Mouse (Mus musculus) forebrain, embryonic 15.5 days (tissue): ENCODE results near the gene Mcl1. TPM values are rescaled to one million over a fixed set of nuclear protein-coding genes. Genes with fewer than 3 reads are reported as not detected.
"Not testable (repeated sequence)": the region's sequence is repeated elsewhere in the genome, so short reads cannot be mapped to it uniquely, and the experiment has no call there.

ENCODE experiments used
- ATAC-seq: fragments of 200-750 bp; cut with Nextera tagmentation; replicated peaks from 2 replicates; pipeline ENCODE4 v1.8.0; 2017; ENCODE audit warnings: mild to moderate bottlenecking, moderate TSS enrichment, moderate library complexity
- H3K27ac ChIP-seq: fragments of 300-500 bp; sonication (generic); replicated peaks from 2 replicates; pipeline ENCODE4 v1.5.1; 2015; ENCODE audit warnings: mild to moderate bottlenecking, inconsistent platforms
- H3K27me3 ChIP-seq: fragments of 300-500 bp; sonication (generic); 2 replicates; pipeline ENCODE4 v1.6.1; 2015; ENCODE audit warnings: inconsistent platforms
- H3K36me3 ChIP-seq: fragments of 300-500 bp; sonication (generic); 2 replicates; pipeline ENCODE4 v1.6.1; 2015; ENCODE audit warnings: mild to moderate bottlenecking, inconsistent platforms
- H3K4me1 ChIP-seq: fragments of 300-500 bp; sonication (generic); 2 replicates; pipeline ENCODE4 v1.6.1; 2015; ENCODE audit warnings: inconsistent platforms
- H3K4me2 ChIP-seq: fragments of 300-500 bp; sonication (generic); replicated peaks from 2 replicates; pipeline ENCODE4 v1.6.1; 2015; ENCODE audit warnings: mild to moderate bottlenecking, inconsistent platforms
- H3K4me3 ChIP-seq: fragments of 300-500 bp; sonication (generic); 2 replicates; pipeline ENCODE4 v1.5.1; 2015; ENCODE audit warnings: mild to moderate bottlenecking, inconsistent platforms
- H3K9ac ChIP-seq: fragments of 300-500 bp; sonication (generic); replicated peaks from 2 replicates; pipeline ENCODE4 v1.6.1; 2015; ENCODE audit warnings: mild to moderate bottlenecking, inconsistent platforms
- H3K9me3 ChIP-seq: fragments of 300-500 bp; sonication (generic); 2 replicates; pipeline ENCODE4 v1.6.1; 2016; ENCODE audit warnings: inconsistent platforms
- WGBS: fragments of 180-500 bp; shearing (Covaris S2); methylation state at CpG from one replicate; pipeline ENCODE4 v1.1.7; 2015; ENCODE audit warnings: mixed read lengths; 5-methylcytosine and 5-hydroxymethylcytosine counted together
- polyA plus RNA-seq: library from polyadenylated mRNA; unstranded; fragments of >200 nt; fragmentation: Nextera tagmentation; extraction: Ambion mirVana; gene quantifications from 2 replicates; pipeline ENCODE4 v1.2.1, GENCODE M21; 2015

Gene Mcl1
- polyA plus RNA-seq, 1 experiment from 2014 or later: 52.4 TPM

GRCm38 (mm10) chr3:95662724-95663449 lies 4.3 kb downstream of the Mcl1 start:
- Histone ChIP-seq H3K9ac (no peak overlapping the region), H3K9me3 (no peaks in the 10 kb centered on the region), H3K27ac (no peak overlapping the region), H3K4me3 (no peak overlapping the region), H3K4me2 (no peak overlapping the region), H3K36me3 (peaks cover 36% of the 10 kb centered on the region), H3K4me1 (peaks cover 60% of the 10 kb centered on the region), H3K27me3 (no peaks in the 10 kb centered on the region)
- 86% methylated on average over 7 of the region's 7 CpGs for WGBS
- ATAC-seq: no peak

- no peak overlapping the region for H3K4me3 ChIP-seq
- peaks cover 36% of the 10 kb centered on the region for H3K36me3 ChIP-seq
- 90% methylated on average over 2 of the region's 2 CpGs for WGBS
- ATAC-seq: no peak
- no peaks in the 10 kb centered on the region for H3K27me3 ChIP-seq
- H3K27ac ChIP-seq: no peak overlapping the region
- no peak overlapping the region for H3K4me2 ChIP-seq
- H3K4me1 ChIP-seq: peaks cover 65% of the 10 kb centered on the region
- H3K9me3 ChIP-seq: no peaks in the 10 kb centered on the region
- no peak overlapping the region for H3K9ac ChIP-seq
Measured at GRCm38 (mm10) chr3:95663486-95663885, 4.9 kb downstream of the Mcl1 start.

GRCm38 (mm10) chr3:95663969-95664608 lies 5.5 kb downstream of the Mcl1 start:
- 94% methylated on average over 3 of the region's 3 CpGs for WGBS
- Histone ChIP-seq H3K27ac (no peak overlapping the region), H3K4me3 (no peak overlapping the region), H3K4me1 (peaks cover 68% of the 10 kb centered on the region), H3K36me3 (peaks cover 36% of the 10 kb centered on the region), H3K4me2 (no peak overlapping the region), H3K9ac (no peak overlapping the region), H3K27me3 (no peaks in the 10 kb centered on the region), H3K9me3 (no peaks in the 10 kb centered on the region)
- no peak for ATAC-seq

- no peak overlapping the region for H3K4me3 ChIP-seq
- no peaks in the 10 kb centered on the region for H3K27me3 ChIP-seq
- H3K9me3 ChIP-seq: no peaks in the 10 kb centered on the region
- 93% methylated on average over 4 of the region's 4 CpGs for WGBS
- ATAC-seq: no peak
- H3K36me3 ChIP-seq: peaks cover 39% of the 10 kb centered on the region
- no peak overlapping the region for H3K9ac ChIP-seq
- peaks cover 68% of the 10 kb centered on the region for H3K4me1 ChIP-seq
- H3K27ac ChIP-seq: no peak overlapping the region
- no peak overlapping the region for H3K4me2 ChIP-seq
Measured at GRCm38 (mm10) chr3:95664940-95665352, 6.4 kb downstream of the Mcl1 start.

DNA sequence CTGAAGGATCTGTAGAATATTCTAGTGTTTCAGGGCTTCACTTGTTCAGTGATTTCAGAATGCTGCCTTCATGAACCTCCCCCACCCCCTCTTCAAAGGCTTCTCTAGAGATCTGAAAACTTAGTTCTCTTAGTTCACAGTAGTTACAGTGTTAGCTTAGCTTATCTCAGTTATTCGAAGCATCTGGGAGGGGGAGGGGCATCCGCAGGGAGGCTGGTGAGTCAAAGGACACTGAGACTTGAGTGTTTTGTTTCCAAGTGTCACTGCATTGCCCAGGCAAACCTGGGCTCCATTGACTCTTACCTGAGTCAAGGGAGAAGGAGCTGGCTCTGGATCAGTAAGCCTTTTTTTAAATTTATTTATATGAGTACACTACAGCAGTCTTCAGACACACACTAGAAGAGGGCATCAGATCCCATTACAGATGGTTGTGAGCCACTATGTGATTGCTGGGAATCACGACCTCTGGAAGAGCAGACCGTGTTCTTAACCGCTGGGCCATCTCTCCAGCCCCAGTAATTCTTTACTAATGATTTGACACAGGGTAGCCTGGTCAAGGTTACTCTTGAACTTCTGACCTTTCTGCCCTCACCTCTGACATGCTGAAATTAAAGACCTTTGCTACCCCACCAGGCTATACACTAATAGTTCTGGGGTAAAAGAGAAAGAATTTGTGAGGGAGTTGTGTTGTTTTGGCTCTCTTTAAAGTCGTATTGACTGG lies 7.7 kb downstream of the Mcl1 start:
- ATAC-seq: no peak
- 76% methylated on average over 6 of the region's 6 CpGs for WGBS
- Histone ChIP-seq H3K4me2 (no peak overlapping the region), H3K4me1 (peaks cover 54% of the 10 kb centered on the region), H3K27ac (no peak overlapping the region), H3K9me3 (no peaks in the 10 kb centered on the region), H3K9ac (no peak overlapping the region), H3K4me3 (no peak overlapping the region), H3K36me3 (peaks cover 33% of the 10 kb centered on the region), H3K27me3 (no peaks in the 10 kb centered on the region)

DNA sequence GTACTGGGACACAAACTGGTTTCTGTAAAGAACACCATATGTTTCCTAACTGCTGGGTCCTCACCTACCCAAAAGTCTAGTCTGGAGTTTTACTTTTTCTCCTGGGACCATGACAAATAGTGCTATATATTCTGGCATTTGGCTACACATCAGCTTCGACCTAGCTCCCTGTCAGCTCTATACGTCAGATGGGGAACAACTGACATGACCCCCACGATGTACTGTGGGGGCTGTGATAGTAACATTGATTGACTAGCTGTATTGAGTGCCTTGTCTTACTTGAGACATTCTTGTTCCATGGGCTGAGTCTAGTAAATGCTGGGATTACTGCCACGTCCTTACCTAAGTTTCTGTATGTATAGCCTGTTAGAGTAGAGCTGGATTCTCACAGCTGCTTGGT lies 8.9 kb downstream of the Mcl1 start:
- no peaks in the 10 kb centered on the region for H3K27me3 ChIP-seq
- no peaks in the 10 kb centered on the region for H3K9me3 ChIP-seq
- H3K9ac ChIP-seq: no peak overlapping the region
- 36% methylated on average over 4 of the region's 4 CpGs for WGBS
- no peak for ATAC-seq
- H3K4me2 ChIP-seq: no peak overlapping the region
- H3K36me3 ChIP-seq: peaks cover 24% of the 10 kb centered on the region
- peak overlapping the region; percentile 81 for H3K27ac ChIP-seq
- H3K4me1 ChIP-seq: peaks cover 43% of the 10 kb centered on the region
- H3K4me3 ChIP-seq: no peak overlapping the region

DNA sequence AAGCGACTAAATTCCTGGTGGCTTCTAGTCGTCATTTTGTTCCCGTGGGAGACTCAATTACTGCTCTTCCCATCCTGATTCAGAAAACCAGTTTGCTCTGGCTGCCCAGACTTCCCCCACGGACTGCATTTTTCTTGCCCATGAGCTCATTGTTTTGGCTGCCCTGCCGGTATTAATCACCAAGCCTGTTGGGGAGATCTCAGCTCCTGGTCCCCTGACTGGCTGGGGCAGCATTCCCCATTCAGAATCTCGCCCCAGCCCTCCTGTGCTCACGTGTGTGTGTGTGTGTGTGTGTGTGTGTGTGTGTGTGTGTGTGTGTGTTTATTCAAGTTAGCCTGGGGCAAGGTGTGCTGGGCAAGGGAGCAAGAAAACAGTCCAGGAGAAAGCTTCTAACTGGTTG lies 9.4 kb downstream of the Mcl1 start:
- no peak overlapping the region for H3K4me3 ChIP-seq
- WGBS: 19% methylated on average over 7 of the region's 7 CpGs
- peaks cover 38% of the 10 kb centered on the region for H3K4me1 ChIP-seq
- no peaks in the 10 kb centered on the region for H3K27me3 ChIP-seq
- peak overlapping the region; percentile 81 for H3K27ac ChIP-seq
- H3K9me3 ChIP-seq: no peaks in the 10 kb centered on the region
- no peak overlapping the region for H3K4me2 ChIP-seq
- ATAC-seq: peak; percentile 71
- H3K36me3 ChIP-seq: peaks cover 21% of the 10 kb centered on the region
- no peak overlapping the region for H3K9ac ChIP-seq

DNA sequence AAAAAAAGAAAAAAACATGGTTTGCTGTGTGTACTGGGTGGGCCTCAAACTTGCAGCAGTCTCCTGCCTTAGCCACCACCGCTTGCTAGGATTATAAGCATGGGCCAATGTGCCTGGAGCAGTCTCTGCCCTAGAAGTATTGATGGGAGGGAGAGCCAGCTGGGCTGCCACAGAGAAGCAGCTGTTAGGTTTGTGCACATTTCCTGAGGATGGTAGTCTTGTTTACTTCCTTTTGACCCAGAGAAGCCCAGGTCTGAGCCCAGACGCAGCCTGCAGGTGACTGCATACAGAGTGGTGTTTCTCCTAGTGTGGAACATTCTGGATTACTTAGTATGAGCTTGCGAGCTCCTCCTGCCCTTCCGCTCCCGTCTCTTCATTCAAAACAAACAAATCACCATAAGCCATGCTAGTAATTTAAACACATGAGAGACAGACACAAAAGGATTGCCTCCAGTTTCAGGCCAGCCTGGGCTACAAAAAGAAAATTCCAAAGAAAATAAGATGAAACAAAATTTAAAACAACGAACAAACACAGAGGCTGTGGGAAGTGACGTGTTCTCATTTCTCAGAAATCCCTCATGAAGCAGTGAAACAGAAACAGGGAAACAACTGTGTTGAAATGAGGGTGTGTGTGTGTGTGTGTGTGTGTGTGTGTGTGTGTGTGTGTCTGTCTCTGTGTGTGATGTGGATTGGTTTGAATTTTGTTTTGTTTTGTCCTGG lies 10.2 kb downstream of the Mcl1 start:
- Histone ChIP-seq H3K36me3 (peaks cover 16% of the 10 kb centered on the region), H3K4me3 (no peak overlapping the region), H3K9ac (no peak overlapping the region), H3K27ac (peak overlapping the region; percentile 81), H3K27me3 (no peaks in the 10 kb centered on the region), H3K4me1 (peaks cover 31% of the 10 kb centered on the region), H3K4me2 (no peak overlapping the region), H3K9me3 (no peaks in the 10 kb centered on the region)
- no peak for ATAC-seq
- WGBS: 76% methylated on average over 7 of the region's 7 CpGs

GRCm38 (mm10) chr3:95669309-95669665 lies 10.7 kb downstream of the Mcl1 start:
- Histone ChIP-seq H3K9me3 (no peaks in the 10 kb centered on the region), H3K27me3 (no peaks in the 10 kb centered on the region), H3K27ac (no peak overlapping the region), H3K4me3 (no peak overlapping the region), H3K4me2 (no peak overlapping the region), H3K4me1 (peaks cover 26% of the 10 kb centered on the region), H3K9ac (no peak overlapping the region), H3K36me3 (peaks cover 14% of the 10 kb centered on the region)
- 97% methylated on average over 3 of the region's 3 CpGs for WGBS
- no peak for ATAC-seq

DNA sequence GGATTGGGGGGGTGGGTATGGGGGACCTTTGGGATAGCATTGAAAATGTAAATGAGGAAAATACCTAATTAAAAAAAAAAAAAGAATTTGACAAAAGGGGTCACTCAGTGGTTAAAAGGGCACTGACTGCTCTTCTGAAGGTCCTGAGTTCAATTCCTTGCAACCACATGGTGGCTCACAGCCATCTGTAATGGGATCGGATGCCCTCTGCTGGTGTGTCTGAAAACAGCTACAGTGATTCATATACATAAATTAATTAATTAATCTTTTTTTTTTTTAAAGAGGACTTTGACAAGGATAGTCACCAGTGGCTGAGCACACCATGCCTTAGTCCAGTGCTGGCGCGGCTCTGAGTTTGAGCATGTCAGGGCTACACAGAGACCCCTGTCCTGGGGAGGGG lies 11.8 kb downstream of the Mcl1 start:
- not testable (repeated sequence) for H3K9ac ChIP-seq, H3K4me2 ChIP-seq, ATAC-seq, H3K4me3 ChIP-seq, H3K27ac ChIP-seq, H3K9me3 ChIP-seq, H3K27me3 ChIP-seq
- WGBS: 93% methylated on average over 3 of the region's 3 CpGs
- peaks cover 27% of the 10 kb centered on the region for H3K4me1 ChIP-seq
- peaks cover 10% of the 10 kb centered on the region; the same call in 1 of the 2 replicates for H3K36me3 ChIP-seq

- Histone ChIP-seq H3K4me3 (no peak overlapping the region), H3K27me3 (no peaks in the 10 kb centered on the region), H3K9ac (no peak overlapping the region), H3K9me3 (no peaks in the 10 kb centered on the region), H3K4me1 (peaks cover 27% of the 10 kb centered on the region), H3K27ac (no peak overlapping the region), H3K4me2 (no peak overlapping the region), H3K36me3 (peaks cover 9% of the 10 kb centered on the region; the same call in 1 of the 2 replicates)
- no peak for ATAC-seq
- 92% methylated on average over 5 of the region's 5 CpGs for WGBS
Measured at GRCm38 (mm10) chr3:95671201-95671600, 12.6 kb downstream of the Mcl1 start.

DNA sequence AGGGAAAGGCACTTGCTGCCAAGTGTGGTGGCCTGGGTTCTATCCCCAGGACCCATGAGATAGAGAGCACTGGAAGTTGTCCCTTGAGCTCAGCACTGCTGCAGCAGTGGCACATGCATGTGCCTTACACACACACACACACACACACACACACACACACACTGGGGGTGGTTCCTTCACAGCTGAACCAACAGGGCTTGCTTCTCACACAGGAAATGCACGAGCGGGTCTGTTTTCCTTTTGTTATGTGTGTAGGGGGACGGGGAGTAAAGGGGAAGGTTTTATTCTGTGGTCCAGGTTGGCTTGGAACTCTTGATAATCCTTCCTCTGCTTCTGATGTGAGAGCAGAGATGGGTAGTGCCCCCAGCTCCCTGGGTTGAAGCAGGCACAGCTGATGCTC lies 13.9 kb downstream of the Mcl1 start:
- H3K27me3 ChIP-seq: no peaks in the 10 kb centered on the region
- H3K27ac ChIP-seq: no peak overlapping the region
- H3K4me2 ChIP-seq: no peak overlapping the region
- H3K4me3 ChIP-seq: no peak overlapping the region
- H3K9ac ChIP-seq: no peak overlapping the region
- 68% methylated on average over 3 of the region's 3 CpGs for WGBS
- H3K36me3 ChIP-seq: peaks cover 8% of the 10 kb centered on the region; the same call in 1 of the 2 replicates
- no peak for ATAC-seq
- no peaks in the 10 kb centered on the region for H3K9me3 ChIP-seq
- peaks cover 15% of the 10 kb centered on the region for H3K4me1 ChIP-seq
